Mouse (Mus musculus) spleen, postnatal 4 days (tissue): Measurements from ENCODE around the gene Hist2h3c2.
"Not testable (repeated sequence)": the region's sequence is repeated elsewhere in the genome, so short reads cannot be mapped to it uniquely, and the experiment has no call there.

Experiments used
- DNase-seq, 2 experiments: peaks; one replicate each; pipeline ENCODE4 v3.0.0; 2022; ENCODE audit warnings: low spot score in 2 of 2

The Hist2h3c2 gene

DNA sequence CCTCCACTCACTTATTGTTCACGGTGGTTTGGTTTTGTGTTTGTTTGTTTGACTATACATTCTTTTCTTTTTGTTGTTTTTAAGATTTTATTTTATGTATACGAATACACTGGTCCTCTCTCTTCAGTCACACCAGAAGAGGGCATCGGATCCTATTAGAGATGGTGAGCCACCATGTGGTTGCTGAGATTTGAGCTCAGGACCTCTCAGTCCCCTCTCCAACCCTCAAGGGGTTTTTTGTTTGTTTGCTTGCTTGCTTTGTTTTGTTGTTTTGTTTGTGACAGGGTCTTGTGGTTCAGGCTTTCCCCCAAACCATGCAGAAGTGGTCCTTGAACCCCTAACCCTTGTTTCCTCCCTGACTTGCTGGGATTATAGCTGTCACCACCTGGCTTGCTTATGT, 22.7 kb upstream of the Hist2h3c2 start:
- no peak for DNase-seq

DNA sequence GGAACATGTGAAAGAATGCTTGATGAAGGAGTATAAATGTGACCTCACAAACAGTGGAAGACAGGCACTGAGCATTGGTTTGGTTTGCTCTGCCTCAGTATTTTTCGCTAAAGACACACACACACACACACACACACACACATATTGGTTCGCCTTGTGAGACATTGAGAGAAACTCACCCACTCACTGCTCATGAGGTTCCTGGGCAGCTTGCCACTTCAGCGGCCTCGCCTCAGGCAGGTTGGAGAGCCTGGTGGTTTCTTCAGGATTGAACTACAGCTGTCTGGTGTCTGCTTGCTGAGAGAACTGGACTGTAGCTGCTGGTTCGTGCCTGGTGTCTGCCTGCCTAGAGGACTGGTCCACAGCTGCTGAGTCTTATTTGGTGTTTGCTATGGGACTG, 21.3 kb upstream of the Hist2h3c2 start:
- DNase-seq, result no peak

DNA sequence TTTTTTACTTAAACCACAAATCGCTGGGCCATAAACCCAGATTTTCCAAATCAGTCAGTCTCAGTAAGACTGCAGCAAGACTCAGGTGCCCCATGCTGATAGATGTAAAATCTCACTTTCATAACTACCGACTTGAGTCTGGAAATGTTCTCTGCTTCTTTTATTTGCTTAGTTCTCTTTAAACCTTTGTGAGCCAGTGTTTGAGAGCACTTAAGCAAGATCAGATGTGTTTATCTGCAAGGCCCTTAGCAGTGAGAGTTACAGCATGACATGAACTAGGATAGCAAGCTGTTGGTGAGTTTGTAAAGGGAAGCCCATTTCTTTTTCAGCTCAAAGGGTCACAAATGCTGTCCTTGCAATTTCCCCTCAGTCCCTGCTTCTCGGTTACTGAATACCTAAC, 18.3 kb upstream of the Hist2h3c2 start:
- DNase-seq, result no peak

DNA sequence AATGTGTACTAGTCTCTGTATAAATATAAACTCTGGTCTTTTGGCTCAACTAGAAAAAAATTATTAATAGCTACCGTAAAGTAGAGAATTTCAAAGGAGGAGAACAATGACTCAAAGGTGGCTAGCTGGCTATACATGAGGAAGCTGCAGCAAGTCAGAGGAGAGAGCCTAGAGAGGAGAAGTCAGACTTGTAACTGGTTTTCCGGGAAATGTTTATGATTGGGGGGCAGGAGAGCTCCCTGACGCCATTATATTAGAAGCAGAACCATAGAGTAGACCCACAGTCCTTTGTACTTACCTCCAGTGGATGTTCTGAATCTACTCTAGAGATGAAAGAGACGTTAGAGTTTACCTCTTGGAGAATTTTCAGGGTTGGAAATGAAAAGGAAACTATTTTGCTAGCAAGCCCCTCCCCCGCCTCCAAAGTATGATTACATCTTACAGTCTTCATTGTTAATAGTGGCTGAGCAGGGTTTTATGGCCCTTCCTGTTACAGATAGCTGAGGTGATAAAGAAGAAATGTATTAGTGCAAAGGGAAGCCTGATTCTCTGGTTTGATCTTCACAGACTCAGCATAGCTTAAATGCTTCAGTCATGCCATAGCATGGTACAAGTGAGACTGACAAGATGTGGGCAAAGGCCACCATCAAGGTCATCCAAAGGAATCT, 17.1 kb upstream of the Hist2h3c2 start:
- no peak for DNase-seq

DNA sequence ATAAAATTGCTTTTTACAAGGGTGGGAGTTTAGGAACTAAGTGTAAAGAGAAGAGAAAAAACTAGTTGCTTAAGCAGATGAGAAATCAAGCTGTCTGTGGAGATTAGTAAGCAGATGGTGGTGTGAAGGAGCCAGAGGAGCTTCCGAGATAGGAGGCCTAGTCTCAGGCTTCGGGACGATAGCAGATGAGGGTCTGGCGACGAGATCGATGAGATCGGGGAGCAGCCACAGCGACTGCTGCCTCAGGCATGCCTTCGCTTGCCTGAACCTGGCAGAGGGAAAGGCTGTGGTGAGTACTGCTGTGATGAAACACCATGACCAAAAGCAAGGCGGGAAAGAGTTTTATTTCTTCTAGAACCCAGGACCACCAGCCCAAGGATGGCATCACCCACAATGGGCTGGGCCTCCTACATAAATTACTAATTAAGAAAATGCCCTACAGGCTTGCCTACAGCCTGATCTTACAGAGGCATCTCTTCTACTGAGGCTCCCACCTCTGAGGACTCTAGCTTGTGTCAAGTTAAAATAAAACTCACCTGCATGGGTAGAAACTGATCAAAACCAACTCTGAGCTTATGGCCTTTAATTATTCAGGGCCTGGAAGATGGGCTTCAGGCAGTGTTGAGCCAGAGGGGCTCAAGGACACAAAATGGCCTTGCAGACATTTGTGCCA, 15.9 kb upstream of the Hist2h3c2 start:
- DNase-seq, result peak in 1 of 2 experiments; percentile 64

DNA sequence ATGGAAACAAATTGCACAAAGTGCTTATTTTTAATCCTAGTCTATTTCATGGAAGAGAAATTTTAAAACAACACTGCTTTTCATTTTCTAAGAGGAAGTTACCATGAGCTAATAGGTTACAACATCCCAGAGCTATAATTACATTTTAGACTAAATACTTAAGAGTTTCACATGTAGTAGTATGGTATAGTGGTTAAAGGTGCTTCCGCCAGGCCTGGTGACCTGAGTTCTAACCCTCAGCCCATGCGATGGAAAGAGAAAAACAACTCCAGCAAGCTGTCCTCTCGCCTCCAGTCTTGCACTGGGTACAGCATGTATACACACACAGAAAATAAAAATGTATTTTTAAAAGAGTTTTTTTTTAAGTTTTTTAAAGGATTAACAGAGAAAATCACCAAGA, 12.9 kb upstream of the Hist2h3c2 start:
- DNase-seq, result no peak

DNA sequence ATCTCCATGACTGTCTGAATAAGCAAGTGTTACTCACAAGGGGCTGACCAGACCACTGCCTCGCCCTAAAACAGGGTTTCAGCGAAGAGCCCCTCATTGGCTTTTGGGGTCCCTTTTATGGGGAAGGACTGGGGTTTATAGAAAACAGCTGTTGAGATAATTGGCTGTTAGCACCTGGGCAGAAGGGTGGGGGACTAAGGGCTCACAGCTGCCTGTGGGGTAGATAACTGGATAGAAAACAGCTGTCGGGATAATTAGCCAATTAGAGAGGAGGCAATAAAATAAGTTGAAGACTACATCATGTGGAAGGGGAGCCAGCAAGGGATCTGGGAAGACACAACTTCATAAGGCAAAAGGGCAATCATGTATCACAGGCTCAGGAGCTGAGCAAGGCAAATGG, 12.0 kb upstream of the Hist2h3c2 start:
- DNase-seq, result no peak

DNA sequence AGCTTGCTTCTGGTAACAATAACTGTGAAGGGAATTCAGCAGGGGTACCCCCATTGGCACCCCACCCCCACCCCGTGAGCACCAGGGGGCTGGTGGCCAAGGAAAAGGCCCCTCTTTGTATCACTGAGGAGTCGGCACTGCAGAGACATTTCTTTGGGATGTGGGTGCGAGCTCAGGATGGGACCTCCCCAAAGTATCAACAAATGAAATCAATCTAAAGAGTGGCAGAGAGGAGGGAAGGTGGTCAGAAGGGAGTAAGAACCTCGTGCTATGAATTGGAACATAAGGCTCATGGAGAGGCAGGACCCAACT, 10.1 kb upstream of the Hist2h3c2 start:
- peak in 1 of 2 experiments; percentile 68 for DNase-seq

DNA sequence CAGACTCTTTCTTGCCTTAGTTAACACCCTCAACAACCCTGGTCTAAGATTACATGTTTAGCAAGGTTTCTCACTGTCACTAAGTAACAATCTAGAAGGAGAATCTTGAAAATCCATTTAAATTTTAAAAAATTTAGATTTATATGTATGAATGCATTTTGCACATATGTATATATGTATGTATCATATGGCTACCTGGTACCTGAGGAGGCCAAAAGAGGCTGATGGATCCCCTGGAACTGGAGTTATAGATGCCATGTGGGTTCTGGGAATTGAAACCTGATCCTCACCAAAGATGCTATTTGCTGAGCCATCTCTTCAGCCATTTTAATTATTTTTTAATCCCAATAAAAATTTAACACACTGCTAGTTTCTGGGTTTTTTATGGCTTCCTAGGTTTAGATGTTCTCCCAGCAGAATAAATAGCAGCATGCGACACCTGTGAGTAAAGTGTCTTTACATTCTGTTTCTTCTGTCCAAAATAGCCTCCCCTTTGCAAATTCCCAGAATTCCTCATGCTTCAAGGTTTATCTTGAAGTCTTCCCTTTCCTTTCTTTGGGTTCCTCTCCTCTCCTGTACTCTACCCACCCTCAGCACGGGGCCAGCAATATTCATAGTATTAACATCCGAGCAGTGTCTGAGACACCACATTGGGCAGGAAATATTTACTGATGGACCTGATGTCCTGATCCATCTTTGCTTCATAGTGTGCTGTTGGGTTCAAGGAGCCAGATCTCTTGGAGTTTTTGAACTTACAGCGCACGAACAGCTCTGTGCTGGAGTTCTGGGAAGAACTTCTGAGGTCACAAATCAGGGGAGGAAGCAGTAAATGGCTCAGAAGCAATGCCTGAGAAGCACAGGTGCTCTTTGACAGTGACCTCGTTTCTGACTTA, 9.5 kb upstream of the Hist2h3c2 start:
- DNase-seq, result no peak

DNA sequence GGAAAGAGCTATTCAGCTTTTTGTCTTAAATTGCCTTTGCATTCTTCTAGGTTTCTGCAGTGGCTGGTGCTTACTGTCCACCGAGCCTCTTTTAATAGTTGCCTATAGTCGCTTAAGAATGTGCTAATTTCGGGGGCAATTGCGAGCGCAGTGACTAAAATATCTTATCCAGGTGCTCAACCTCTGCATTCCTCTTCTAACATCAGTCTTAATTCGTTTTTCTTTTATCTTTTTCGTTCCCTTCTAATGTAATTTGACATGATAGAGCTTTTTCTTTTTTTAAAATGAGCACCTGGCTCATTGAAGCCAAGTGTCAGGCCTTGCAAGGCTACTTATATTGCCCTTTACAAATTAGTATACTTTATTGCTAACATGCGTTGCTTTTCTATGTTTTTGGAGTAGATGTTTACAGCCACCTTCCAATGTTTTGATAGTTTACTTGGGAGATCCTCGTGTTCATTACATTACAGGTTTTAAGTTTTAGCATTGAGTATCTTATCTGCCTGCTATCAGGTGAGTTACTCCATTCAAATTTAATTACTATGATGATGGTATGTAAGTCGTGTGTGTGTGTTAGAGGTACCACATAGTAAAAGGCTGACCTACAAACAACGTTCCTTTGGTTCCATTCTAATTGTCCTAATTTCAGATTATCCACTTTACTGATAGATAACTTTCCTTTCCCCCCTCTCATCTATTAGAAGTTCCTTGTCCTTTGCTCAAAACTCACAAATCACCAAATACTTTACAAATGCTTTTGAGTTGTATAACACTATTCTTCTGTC, 8.6 kb upstream of the Hist2h3c2 start:
- DNase-seq, result no peak

DNA sequence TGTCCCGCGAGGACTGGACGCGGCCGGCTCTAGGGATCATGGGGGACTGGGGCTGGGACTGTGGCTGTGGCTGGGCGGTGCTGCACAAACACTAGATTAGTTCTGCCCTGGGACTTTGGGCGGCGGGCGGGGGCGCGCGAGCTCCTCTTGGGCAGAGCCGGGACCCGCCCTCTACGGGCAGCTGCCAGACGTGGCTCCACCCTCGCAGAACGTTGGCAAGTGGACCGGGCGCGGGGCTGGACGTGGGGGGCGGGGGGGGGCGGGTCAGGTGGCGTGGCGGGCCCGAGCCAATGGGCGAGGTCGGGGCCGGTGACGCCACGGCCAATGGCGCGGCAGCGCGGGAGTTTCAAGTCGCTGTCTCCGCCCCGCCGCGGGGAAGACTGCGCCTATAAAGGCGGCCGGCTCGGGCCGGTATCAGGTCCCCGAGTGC, 7.5 kb upstream of the Hist2h3c2 start, which contains the start of gene Hist2h3c1:
Hist2h3c1 (plus strand) TSS at position 259 of the 430 bp plus-strand sequence.
- DNase-seq, result not testable (repeated sequence)

DNA sequence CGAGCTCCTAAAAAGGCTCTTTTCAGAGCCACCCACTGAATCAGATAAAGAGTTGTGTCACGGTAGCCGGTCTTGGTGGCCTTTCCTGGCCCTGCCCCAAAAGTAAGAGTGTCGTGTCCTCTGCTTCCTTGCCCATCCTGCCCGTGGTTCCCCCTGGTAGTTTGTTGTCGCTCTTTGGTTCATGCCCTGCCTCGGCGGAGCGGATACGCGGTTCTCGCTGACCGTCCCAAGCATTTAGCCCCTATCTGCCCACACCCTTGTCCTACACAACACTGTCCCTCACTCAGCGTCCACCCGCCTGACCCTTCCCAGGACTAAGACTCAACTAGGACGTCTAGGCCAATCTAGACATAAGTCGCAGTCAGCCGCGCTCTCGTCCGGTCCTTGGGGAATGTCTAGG, 7.1 kb upstream of the Hist2h3c2 start:
- peak in 1 of 2 experiments; percentile 39 for DNase-seq

DNA sequence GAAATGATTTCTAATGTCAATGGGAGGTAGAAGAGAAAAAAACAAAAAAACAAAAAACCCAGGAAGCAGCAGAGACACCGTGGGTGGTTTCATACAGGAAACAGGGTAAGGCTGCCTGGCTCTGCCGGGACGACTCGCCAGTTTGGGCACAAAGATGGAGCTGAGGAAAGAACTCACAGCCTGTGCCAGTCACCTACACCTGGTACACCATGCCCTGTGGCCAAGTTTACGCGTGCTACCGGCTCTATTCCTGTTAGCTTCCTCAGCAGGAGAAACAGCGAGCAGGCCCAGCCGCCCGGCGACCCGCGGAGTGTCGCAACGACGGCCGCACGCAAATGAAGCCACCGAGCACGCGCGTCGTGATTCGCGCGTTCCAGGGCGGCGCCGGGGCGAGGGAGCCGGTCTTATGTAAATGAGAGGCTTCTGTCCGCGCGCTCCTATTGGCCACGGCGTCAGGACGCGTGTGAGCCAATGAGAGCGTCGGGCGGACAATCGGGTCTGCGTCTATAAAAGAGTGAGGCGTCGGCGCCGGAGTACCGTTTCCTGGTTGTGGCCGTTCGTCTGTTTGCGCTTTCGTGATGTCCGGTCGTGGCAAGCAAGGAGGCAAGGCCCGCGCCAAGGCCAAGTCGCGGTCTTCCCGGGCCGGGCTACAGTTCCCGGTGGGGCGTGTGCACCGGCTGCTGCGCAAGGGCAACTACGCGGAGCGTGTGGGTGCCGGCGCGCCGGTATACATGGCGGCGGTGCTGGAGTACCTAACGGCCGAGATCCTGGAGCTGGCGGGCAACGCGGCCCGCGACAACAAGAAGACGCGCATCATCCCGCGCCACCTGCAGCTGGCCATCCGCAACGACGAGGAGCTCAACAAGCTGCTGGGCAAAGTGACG, 6.3 kb upstream of the Hist2h3c2 start, which contains the start of gene Hist2h2aa1:
Hist2h2aa1 (plus strand) TSS at position 495 of the 884 bp plus-strand sequence.
- peak; percentile 89 to 92 for DNase-seq

DNA sequence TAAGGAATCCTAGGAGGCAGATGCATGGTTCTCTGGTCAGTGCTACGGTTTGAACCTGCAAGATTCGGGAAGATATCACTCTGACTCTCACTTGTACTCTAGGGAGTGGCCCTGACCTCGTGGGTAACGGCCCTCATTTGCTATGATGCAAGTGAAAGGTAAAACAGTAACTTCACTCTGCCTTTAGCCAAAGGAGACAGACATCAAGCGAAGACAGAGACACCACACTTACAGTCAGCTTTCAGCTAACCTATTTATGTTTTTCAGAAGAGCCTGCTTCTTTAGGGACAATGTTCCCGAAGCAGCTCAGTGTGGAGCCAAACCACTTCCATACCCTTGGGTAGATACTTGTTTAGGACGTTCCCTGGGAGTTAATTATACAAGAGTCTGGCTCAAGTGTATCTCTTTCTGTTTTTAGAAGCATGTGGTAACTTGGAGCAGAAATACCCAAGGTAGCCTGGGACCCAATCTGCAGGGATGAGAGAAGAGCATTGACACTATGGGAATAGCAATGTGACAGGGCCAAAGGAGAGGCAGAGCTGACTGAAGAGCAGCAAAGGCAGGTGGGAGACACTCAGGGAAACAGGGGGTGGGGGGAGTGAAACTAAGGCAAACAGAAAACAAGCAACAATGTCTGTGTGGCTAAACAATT, 5.1 kb upstream of the Hist2h3c2 start:
- no peak for DNase-seq

DNA sequence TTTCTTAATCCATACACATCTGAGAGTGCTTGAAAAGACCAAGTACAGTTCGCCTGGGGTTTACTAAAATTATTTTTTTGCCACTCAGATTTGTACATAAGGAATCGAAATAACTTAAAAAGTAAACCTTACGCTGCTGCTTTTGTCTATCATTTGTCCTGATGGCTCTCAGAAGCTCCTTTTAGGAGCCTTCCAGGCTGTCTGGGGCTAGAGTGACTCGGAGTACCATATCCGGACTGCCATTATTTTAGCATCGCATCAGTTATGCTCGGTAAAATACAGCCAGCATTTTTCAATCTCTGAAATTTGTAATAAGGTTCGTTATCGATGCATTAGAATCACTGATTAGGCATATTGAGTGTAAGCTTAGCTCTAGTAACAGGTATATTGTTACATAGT, 1.9 kb upstream of the Hist2h3c2 start:
- DNase-seq, result no peak

DNA sequence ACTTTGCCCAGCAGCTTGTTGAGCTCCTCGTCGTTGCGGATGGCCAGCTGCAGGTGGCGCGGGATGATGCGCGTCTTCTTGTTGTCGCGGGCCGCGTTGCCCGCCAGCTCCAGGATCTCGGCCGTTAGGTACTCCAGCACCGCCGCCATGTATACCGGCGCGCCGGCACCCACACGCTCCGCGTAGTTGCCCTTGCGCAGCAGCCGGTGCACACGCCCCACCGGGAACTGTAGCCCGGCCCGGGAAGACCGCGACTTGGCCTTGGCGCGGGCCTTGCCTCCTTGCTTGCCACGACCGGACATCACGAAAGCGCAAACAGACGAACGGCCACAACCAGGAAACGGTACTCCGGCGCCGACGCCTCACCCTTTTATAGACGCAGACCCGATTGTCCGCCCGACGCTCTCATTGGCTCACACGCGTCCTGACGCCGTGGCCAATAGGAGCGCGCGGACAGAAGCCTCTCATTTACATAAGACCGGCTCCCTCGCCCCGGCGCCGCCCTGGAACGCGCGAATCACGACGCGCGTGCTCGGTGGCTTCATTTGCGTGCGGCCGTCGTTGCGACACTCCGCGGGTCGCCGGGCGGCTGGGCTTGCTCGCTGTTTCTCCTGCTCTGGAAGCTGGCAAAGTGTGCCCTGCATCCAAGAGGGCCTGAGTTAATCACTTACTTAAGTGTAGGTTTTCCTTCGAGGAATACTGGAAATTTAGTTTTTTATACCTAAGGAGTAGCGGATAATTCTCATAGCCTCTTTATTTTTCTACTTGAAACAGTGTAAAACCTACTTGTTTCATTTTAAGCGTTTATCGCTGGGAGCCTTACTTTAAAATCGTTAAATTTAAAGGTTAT, 1.2 kb upstream of the Hist2h3c2 start, which contains the start of gene Hist2h2aa2:
Hist2h2aa2 (minus strand) TSS at position 328 of the 850 bp plus-strand sequence.
- DNase-seq, result peak; percentile 99

DNA sequence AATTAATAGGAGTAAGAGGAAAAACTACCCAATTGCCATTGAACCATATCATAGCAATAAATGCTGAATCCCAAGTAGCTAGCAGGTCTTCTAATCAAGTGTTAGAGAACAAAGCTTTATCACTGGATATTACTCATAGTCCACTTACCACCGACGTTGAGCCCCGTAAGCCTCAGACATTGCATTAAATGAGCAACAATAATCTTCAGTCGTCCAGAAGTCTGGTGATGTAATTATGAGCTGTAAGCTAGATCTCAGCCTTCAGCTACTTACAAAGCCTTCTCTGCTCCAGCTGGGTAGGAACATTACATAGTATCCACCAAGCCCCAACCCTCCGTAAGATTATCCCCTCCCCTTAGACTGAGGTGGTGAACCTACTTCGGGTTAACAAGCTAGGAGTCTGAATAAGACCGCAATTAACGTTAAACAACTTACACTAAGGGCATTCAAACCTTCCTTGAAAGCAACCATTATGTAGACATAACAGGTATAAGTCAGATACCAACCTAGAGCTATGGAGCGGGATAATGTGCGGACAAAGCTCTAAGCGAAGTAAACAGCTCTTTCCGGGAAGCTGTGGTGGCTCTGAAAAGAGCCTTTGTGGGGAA, 919 bp downstream of the Hist2h3c2 start:
- DNase-seq, result peak; percentile 51 to 74

DNA sequence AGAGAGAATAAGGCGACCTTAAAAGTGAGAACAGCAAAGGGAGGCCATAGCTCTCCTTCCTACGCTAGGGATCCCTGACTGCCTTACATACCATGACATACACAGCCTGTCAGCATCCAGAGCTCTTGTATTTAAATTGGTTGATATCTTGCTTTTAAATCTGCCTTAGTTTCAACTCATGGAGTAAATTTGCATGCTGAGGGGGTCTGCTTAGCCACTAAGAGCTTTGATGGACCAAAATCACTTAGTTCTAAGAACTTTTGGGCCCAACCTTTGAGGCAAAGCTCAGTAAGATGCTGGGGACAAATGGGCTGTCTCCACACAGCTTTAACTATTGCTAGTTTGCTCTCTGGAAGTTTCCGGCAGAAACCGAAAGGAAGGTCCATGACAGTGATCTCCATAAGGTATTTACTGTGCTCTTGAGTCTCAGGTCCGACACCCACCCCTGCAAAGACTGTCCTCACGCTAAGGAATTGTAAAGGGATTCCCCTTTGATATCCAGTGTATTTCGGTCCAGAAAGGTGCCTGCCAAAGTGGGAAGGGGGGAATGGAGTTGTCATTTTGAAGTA, 1.5 kb downstream of the Hist2h3c2 start:
- peak; percentile 52 to 72 for DNase-seq
